Mouse (Mus musculus): ENCODE measurements around the gene Abce1. TPM values are rescaled to one million over a fixed set of nuclear protein-coding genes. Genes with fewer than 3 reads are reported as not detected.

The Abce1 gene
- total and polyA plus RNA-seq, 2 experiments from 2014 or later, result 69.3 to 117 TPM

- Histone ChIP-seq H3K27me3 (ENCODE audit: insufficient read depth, low read length) (no peaks in the 10 kb centered on the region), H3K9ac (peak within 1 kb of the TSS; percentile 94), H3K4me1 (ENCODE audit: insufficient read depth) (peaks cover 23% of the 10 kb centered on the region), H3K36me3 (ENCODE audit: insufficient read depth) (0 out of 2 replicates have a peak, but pooled peaks cover 3% of the 10 kb centered on the region), H3K4me2 (ENCODE audit: low read depth) (peak within 1 kb of the TSS; percentile 64), H3K4me3 (ENCODE audit: low read depth, low read length) (peak within 1 kb of the TSS; percentile 89), H3K27ac (ENCODE audit: low read depth, low read length) (peak within 1 kb of the TSS; percentile 99), H3K9me3 (ENCODE audit: low read length) (no peaks in the 10 kb centered on the region)
- WGBS, result 2% methylated on average over 101 of the region's 103 CpGs
- peak; percentile 40 for ATAC-seq
- peak; percentile 39 for TF ChIP-seq CTCF (IDR thresholded peaks at IDR 0.05; ENCODE audit: low read depth)
- peak; percentile 59 for DNase-seq
Measured at GRCm38 (mm10) chr8:79639586-79640451, 71.7 kb downstream of the Abce1 start, which contains the start of gene Otud4. Gene Otud4 (plus strand): TSS chr8:79639618.

GRCm38 (mm10) chr8:79638707-79639549, 72.6 kb downstream of the Abce1 start:
- H3K36me3 ChIP-seq (ENCODE audit: insufficient read depth), result no peaks in the 10 kb centered on the region
- WGBS, result 2% methylated on average over 70 of the region's 77 CpGs
- DNase-seq, result peak; percentile 98
- peak overlapping the region; percentile 89 for H3K4me3 ChIP-seq (ENCODE audit: low read depth, low read length)
- peak overlapping the region; percentile 64 for H3K4me2 ChIP-seq (ENCODE audit: low read depth)
- no peak for TF ChIP-seq CTCF (IDR thresholded peaks at IDR 0.05; ENCODE audit: low read depth)
- no peaks in the 10 kb centered on the region for H3K27me3 ChIP-seq (ENCODE audit: insufficient read depth, low read length)
- ATAC-seq, result peak; percentile 99
- peak overlapping the region; percentile 99 for H3K27ac ChIP-seq (ENCODE audit: low read depth, low read length)
- H3K9ac ChIP-seq, result peak overlapping the region; percentile 94
- H3K9me3 ChIP-seq (ENCODE audit: low read length), result no peaks in the 10 kb centered on the region
- peaks cover 23% of the 10 kb centered on the region for H3K4me1 ChIP-seq (ENCODE audit: insufficient read depth)

- ATAC-seq (no peak), DNase-seq (no peak)
- Histone ChIP-seq H3K4me1 (ENCODE audit: insufficient read depth) (peaks cover 23% of the 10 kb centered on the region), H3K9ac (peak overlapping the region; percentile 94), H3K4me3 (ENCODE audit: low read depth, low read length) (peak overlapping the region; percentile 89), H3K36me3 (ENCODE audit: insufficient read depth) (no peaks in the 10 kb centered on the region), H3K27ac (ENCODE audit: low read depth, low read length) (peak overlapping the region; percentile 99), H3K27me3 (ENCODE audit: insufficient read depth, low read length) (no peaks in the 10 kb centered on the region), H3K9me3 (ENCODE audit: low read length) (no peaks in the 10 kb centered on the region), H3K4me2 (ENCODE audit: low read depth) (peak overlapping the region; percentile 64)
- WGBS, result 5% methylated on average over 11 of the region's 11 CpGs
- no peak for TF ChIP-seq CTCF (IDR thresholded peaks at IDR 0.05; ENCODE audit: low read depth)
Measured at GRCm38 (mm10) chr8:79638001-79638706, 73.4 kb downstream of the Abce1 start.

GRCm38 (mm10) chr8:79637237-79637636, 74.3 kb downstream of the Abce1 start:
- TF ChIP-seq CTCF (IDR thresholded peaks at IDR 0.05; ENCODE audit: low read depth), result no peak
- H3K4me3 ChIP-seq (ENCODE audit: low read depth, low read length), result no peak overlapping the region
- no peak for DNase-seq
- no peaks in the 10 kb centered on the region for H3K9me3 ChIP-seq (ENCODE audit: low read length)
- no peak for ATAC-seq
- H3K4me2 ChIP-seq (ENCODE audit: low read depth), result no peak overlapping the region
- H3K4me1 ChIP-seq (ENCODE audit: insufficient read depth), result peaks cover 17% of the 10 kb centered on the region
- no peaks in the 10 kb centered on the region for H3K36me3 ChIP-seq (ENCODE audit: insufficient read depth)
- H3K27me3 ChIP-seq (ENCODE audit: insufficient read depth, low read length), result no peaks in the 10 kb centered on the region
- 84% methylated on average over 3 of the region's 3 CpGs for WGBS
- H3K9ac ChIP-seq, result no peak overlapping the region
- H3K27ac ChIP-seq (ENCODE audit: low read depth, low read length), result no peak overlapping the region

GRCm38 (mm10) chr8:79636151-79636550, 75.4 kb downstream of the Abce1 start:
- TF ChIP-seq CTCF (IDR thresholded peaks at IDR 0.05; ENCODE audit: low read depth), result no peak
- Histone ChIP-seq H3K27ac (ENCODE audit: low read depth, low read length) (no peak overlapping the region), H3K4me1 (ENCODE audit: insufficient read depth) (peaks cover 8% of the 10 kb centered on the region; the same call in 1 of the 2 replicates), H3K4me2 (ENCODE audit: low read depth) (no peak overlapping the region), H3K27me3 (ENCODE audit: insufficient read depth, low read length) (no peaks in the 10 kb centered on the region), H3K36me3 (ENCODE audit: insufficient read depth) (no peaks in the 10 kb centered on the region), H3K9me3 (ENCODE audit: low read length) (no peaks in the 10 kb centered on the region), H3K9ac (no peak overlapping the region), H3K4me3 (ENCODE audit: low read depth, low read length) (no peak overlapping the region)
- WGBS, result 85% methylated on average over 1 of the region's 1 CpGs
- DNase-seq (no peak), ATAC-seq (no peak)

GRCm38 (mm10) chr8:79635491-79635890, 76.0 kb downstream of the Abce1 start:
- Histone ChIP-seq H3K4me3 (ENCODE audit: low read depth, low read length) (no peak overlapping the region), H3K9me3 (ENCODE audit: low read length) (no peaks in the 10 kb centered on the region), H3K4me1 (ENCODE audit: insufficient read depth) (peaks cover 3% of the 10 kb centered on the region; the same call in 1 of the 2 replicates), H3K4me2 (ENCODE audit: low read depth) (no peak overlapping the region), H3K36me3 (ENCODE audit: insufficient read depth) (no peaks in the 10 kb centered on the region), H3K9ac (no peak overlapping the region), H3K27me3 (ENCODE audit: insufficient read depth, low read length) (no peaks in the 10 kb centered on the region), H3K27ac (ENCODE audit: low read depth, low read length) (no peak overlapping the region)
- no peak for TF ChIP-seq CTCF (IDR thresholded peaks at IDR 0.05; ENCODE audit: low read depth)
- DNase-seq (no peak), ATAC-seq (no peak)
- 97% methylated on average over 1 of the region's 1 CpGs for WGBS

Other genes starting within 250 kb of the Abce1 start
- gene Otud4, start 72.1 kb downstream of the Abce1 start, total RNA-seq (2014; rRNA removed), result 30.4 and 37.6 TPM in 2 replicates
- gene Otud4, start 72.1 kb downstream of the Abce1 start, polyA plus RNA-seq (2015; fragmentation: Nextera tagmentation; extraction: Ambion mirVana), result 4.5 and 6.3 TPM in 2 replicates
- 9.6 and 11.2 TPM in 2 replicates for gene Anapc10, start 80 bp upstream of the Abce1 start, total RNA-seq (2014; rRNA removed)
- gene Anapc10, start 80 bp upstream of the Abce1 start, polyA plus RNA-seq (2015; fragmentation: Nextera tagmentation; extraction: Ambion mirVana), result 38.6 and 46.7 TPM in 2 replicates